Mouse (Mus musculus) left cerebral cortex, postnatal 36 days (tissue): ENCODE data around the gene Cdc25b. TPM values are rescaled to one million over a fixed set of nuclear protein-coding genes. Genes with fewer than 3 reads are reported as not detected.

Source experiments
- DNase-seq, 2 experiments: peaks; one replicate each; pipeline ENCODE4 v3.0.0; 2021 to 2022; ENCODE audit warnings: low spot score in 2 of 2, mixed read lengths in 1 of 2
- intact Hi-C: fragments of 180-260 bp; cut with DNase I; formaldehyde crosslinking; loops from one replicate; pipeline ENCODE4 v1.15.1; 2025
- total RNA-seq, 2 experiments: library from RNA; stranded (reverse); gene quantifications; 2 replicates each; pipeline ENCODE4 v1.2.3; 2021

Gene Cdc25b
- total RNA-seq, 2 experiments from 2014 or later = 13.9 to 22.8 TPM

GRCm38 (mm10) chr2:131187602-131187922 lies 813 bp downstream of the Cdc25b start:
- intact Hi-C loops = no loop called here
- no peak for DNase-seq

DNA sequence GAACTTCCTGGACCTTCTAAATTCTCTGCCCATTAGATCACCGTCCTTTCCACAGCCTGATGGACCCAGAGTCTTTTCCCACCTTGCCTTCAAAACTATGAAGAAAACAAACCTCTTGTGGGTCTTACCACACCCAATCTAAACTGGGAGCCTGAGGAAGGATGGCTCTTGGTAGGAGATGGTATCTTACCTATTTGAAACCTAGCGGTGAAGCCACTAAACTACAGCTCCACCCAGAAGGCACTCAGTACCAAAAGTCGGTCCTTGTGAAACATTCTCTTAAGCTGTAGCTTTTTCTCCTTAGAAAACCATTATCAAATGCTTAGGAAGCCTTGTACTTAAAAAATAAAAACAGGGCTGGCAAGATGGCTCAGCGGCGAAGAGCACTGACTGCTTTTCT lies 1.6 kb downstream of the Cdc25b start:
- no peak for DNase-seq
- intact Hi-C loops = no loop called here

GRCm38 (mm10) chr2:131189521-131190309 lies 3.0 kb downstream of the Cdc25b start:
- intact Hi-C loops = no loop called here
- DNase-seq = no peak

DNA sequence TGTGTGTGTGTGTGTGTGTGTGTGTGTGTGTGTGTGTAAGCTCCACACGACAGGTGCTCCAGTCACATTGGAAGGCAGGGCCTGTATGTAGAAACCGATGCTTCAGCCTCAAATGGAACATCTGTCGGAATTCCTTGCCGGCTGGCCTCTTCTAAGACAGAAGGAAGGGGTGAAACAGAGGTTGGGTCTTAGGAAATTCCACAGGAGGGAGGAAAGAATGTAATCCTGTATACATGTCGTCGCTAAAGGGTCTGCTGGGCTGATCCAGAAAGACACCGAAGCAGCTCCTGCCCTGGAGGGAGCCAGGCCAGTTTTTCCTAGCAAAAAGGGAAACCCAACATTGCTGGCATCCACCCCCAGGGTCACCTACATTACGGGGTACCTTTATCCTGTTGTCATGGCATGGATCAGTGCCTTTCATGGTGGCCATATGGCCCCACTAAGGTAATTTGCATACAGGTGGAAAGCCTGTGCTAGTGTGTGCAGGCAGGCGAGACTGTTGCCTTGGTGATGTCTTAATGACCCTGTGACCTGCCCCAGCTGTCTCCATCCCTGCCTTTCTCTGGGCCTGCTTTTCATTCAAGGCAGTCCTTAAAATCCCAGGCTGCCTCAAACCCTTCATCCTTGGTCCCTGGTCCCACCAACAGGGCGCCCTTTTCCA lies 3.7 kb downstream of the Cdc25b start:
- DNase-seq = no peak
- intact Hi-C loops = no loop called here

DNA sequence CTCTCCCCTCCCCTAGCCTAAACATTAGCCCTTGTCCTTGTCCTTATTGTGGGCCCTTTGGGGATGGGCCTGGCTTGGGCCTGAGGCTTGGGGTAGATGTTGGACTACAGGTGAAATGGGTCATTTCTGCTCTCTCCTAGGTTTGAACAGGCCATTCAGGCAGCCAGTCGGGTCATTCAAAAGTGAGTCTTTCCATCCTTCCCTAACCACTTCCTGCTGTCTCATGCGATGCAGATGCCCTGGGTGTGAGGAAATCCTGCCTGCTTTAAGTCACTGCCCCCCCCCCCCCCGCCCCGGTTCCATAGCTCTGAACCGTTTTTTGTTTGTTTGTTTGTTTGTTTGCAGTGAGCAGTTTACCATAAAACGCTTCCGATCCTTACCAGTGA lies 4.2 kb downstream of the Cdc25b start:
- DNase-seq = no peak
- intact Hi-C loops = no loop called here

GRCm38 (mm10) chr2:131196606-131197316 lies 10.0 kb downstream of the Cdc25b start:
- intact Hi-C loops = no loop called here

GRCm38 (mm10) chr2:131200710-131201109 lies 14.0 kb downstream of the Cdc25b start:
- intact Hi-C loops = no loop called here
- DNase-seq = no peak

More at GRCm38 (mm10) chr2:131196606-131197316, 10.0 kb downstream of the Cdc25b start:
- DNase-seq = no peak

GRCm38 (mm10) chr2:131201262-131201661 lies 14.5 kb downstream of the Cdc25b start:
- intact Hi-C loops = no loop called here
- DNase-seq = no peak

DNA sequence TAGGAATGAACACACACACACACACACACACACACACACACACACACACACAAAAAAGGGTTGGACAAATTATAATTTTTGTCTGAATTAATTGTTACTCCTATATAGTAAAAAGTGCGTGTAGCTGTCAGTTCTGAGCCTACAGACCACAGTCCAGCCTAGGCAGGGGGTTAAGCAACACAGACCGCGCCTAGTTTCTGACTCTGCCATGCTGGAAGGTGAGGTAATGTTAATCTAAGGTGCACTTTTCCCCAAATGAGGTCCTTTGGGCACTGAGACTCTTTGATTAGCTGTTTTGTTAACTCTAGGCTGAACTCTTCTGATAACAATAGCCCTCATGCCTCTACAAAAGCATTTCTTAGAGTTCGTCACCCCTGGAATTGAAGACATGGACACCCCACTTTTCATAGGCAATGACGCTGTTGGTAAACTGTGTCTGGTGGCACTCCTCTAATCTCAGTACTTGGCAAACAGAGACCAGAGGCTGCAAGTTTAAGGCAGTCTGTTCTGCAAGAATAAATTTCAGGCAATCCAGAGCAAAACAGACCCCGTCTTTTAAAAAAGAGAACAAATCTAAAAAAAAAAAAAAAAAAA lies 17.2 kb downstream of the Cdc25b start:
- no peak for DNase-seq
- intact Hi-C loops = no loop called here

- DNase-seq = peak; percentile 82 to 87
- intact Hi-C loops = no loop called here
Measured at GRCm38 (mm10) chr2:131204410-131204981, 17.7 kb downstream of the Cdc25b start.

DNA sequence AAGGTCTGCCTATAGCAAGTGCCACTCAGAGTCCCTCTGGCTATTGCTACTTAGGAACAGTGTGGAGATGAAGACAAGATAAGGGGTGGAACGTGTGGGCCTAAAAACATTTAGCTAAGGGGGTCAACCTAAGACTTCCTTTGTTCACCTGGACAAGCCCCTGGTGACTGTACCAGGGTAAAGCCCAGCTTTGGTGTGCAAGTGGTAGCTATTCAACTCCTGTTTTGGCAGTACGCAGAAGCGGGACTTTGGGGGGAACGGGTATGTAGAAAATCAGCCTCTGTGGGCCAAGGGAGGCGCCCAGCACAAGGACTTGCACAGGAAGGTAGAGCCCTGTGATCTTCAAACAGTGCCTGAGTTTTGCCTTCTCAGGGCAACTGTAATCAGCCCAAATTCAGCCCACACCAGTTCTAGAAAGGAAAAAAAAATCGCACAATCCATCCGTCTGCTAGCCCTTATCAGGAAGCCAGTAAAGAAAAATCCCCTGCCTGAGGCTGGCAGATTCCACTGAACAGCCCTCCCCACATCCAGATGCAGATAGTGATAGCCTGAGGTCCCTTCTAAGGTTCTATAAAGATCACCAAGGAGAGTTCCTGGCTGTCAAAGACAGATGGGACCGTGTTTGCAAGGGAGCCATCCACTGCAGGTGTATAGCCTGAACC lies 18.9 kb downstream of the Cdc25b start:
- intact Hi-C loops = no loop called here

GRCm38 (mm10) chr2:131206778-131207177 lies 20.0 kb downstream of the Cdc25b start, which contains the start of gene Ap5s1:
Gene Ap5s1 (plus strand): TSS chr2:131207078.
- intact Hi-C loops = no loop called here
- DNase-seq = no peak

More for the DNA sequence above, 18.9 kb downstream of the Cdc25b start:
- no peak for DNase-seq

DNA sequence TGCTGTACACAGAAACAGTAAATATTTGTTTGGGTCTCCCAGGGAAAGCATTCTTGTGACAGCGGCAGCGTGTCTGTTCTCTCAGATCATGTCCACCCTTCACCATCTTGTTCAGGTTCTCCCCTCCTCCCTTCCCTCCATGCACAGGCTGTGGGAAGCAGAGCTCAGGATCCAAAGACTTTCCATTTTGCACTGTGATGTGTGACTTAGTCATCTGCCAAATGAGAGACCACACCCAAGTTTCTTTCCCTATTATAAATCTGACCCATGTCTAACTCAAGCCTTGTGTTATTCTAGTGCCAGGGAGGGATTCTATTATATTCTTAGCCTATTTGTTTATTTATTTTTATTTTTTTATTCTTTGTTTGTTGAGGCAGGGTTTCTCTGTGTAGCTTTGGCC lies 21.6 kb downstream of the Cdc25b start:
- intact Hi-C loops = no loop called here
- DNase-seq = no peak

GRCm38 (mm10) chr2:131209125-131209795 lies 22.5 kb downstream of the Cdc25b start:
- intact Hi-C loops = no loop called here
- DNase-seq = no peak

DNA sequence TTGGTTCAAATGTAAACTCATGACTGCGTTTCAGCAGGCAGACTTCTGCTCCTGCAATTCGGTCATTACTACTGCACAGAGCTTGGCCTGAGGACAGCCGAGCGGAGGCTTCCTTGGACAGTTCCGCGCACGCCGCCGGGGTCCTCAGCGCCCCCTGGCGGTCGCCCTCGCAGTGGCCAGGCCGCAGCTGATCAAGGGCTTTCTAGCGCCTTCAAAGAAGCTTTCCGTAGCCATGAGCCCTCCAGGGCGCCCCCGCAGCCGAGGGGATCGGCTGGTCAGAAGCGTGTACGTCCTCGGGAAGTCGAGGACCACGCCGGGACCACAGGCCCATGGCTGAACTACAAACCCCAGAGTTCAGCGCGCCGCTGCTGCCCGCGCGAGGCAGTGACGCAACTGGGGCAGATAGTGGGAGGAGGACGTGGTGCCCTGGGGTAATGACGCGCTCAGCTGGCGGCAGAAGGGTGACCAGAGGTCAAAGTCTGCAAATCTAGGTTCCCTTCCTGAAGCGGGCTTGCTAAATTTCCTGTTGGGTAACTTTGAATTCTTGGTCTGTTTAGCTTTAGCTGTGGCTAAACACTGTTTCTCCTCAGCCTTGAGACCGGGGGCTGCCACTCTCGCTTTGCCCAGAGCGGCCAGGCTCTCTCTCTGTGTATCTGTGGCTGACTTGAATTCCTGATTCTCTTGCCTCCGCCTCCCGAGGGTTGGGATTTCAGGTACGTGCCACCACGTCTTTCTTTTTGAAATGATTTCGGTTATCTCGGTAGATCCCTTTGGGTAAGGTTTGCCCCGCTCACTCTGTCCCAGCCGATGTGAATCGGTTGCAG lies 23.4 kb downstream of the Cdc25b start:
- intact Hi-C loops = loop anchor here (1.0 to 2.0 kb wide), 3 partner anchors 29 to 117 kb away; partner anchors contain the start of genes Cenpb and Pank2
- DNase-seq = peak; percentile 96

DNA sequence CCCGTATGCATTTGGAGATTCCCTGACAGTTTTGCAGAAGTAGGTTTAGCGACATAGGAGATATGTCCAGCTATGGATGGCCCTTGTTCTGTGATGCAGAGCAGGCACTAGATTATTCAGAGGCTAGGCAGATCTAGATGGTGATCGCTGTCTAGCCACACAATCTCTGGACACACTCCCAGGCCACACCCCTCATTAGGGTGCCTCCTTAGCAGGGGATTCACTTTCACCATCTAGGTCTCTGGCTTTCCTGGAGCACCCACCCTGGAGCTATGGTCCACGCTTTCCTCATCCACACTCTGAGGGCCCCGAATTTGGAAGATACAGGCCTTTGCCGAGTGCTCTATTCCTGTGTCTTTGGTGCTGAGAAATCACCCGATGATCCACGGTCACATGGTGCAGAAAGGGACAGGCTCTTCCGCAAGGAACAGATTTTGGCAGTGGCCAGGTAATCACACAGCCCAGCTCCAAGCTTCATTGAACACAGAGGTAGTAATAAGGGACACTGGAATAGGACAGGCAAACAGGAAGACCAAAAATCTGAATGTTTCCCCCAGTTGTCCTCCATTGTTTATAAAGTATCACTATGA lies 24.4 kb downstream of the Cdc25b start:
- no peak for DNase-seq
- intact Hi-C loops = loop anchor here (2.0 kb wide), 2 partner anchors 30 to 118 kb away; partner anchors contain the start of gene Cenpb

GRCm38 (mm10) chr2:131213773-131214172 lies 27.0 kb downstream of the Cdc25b start:
- DNase-seq = no peak
- intact Hi-C loops = no loop called here
